Comparison of ENCODE assay signal across 29 mouse cellular contexts in the genomic region with DNA sequence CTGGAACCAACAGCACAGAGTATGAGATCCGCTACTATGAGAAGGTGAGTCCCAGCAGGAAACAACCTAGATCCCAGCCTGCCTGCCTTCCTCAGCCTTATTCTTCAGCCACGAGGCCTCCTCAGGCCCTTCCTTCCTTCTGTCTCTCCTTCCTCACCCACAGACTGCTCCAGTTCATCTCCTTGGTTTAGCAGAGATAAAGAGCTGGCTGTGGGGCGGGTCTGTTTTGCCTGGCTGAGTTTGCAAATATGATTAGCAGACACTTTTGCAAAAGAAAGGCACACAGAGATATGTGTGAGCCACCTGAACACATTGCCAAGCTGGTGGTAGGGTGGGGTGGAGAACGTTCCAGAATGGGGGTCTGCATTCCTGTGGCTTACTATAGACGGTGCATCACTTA. TPM values are rescaled to one million over a fixed set of nuclear protein-coding genes. Genes with fewer than 3 reads are reported as not detected.
DNase-seq lines count a peak whose midpoint lies in the region; ATAC-seq and TF ChIP-seq lines count a peak whose summit lies in the region.
"Had no signal": no experiment of that assay in that cellular context is flagged by ENCODE, and none has a peak within 500 bp of the region (broad histone marks: within the 10 kb centered on the region; RNA-seq: fewer than 3 reads in every experiment).

No protein-coding gene starts in this region.

- peak overlapping the region; percentile 17; the same call in 1 of the 2 replicates for H3K9ac ChIP-seq in forebrain, embryonic 11.5 days (ENCODE audit: low read length)
- no peak overlapping the region for H3K9ac ChIP-seq in forebrain, postnatal 0 days
- no peak overlapping the region for H3K9ac ChIP-seq in midbrain, embryonic 12.5 days (replicated peaks)
- no peak overlapping the region for H3K9ac ChIP-seq in midbrain, embryonic 11.5 days (ENCODE audit: low read length)
- no peak overlapping the region for H3K9ac ChIP-seq in liver, embryonic 12.5 days
- H3K9ac ChIP-seq: heart, embryonic 13.5 days; lung, embryonic 14.5 days; neural tube, embryonic 12.5 days had no signal

- DNase-seq in forebrain, embryonic 11.5 days (ENCODE audit: low spot score) = no peak
- no peak for DNase-seq in forebrain, postnatal 0 days
- no peak for DNase-seq in midbrain, embryonic 11.5 days (ENCODE audit: low spot score, missing footprints)
- no peak for DNase-seq in kidney, adult 11 months
- no peak for DNase-seq in frontal cortex, postnatal 10 days (ENCODE audit: low spot score in 2 of 2)
- DNase-seq: adrenal gland, adult 2 months; adrenal gland, postnatal 36 days; cerebellum, adult 8-10 months; cerebellum, postnatal 36 days; gastrocnemius, postnatal 10 days; heart, postnatal 10 days; kidney, postnatal 25 days; lung, embryonic 14.5 days; lung, postnatal 14 days; right cerebral cortex, postnatal 4 days; thymus, adult 18-20 months; thymus, postnatal 4 days had no signal

- peaks cover 12% of the 10 kb centered on the region for H3K27me3 ChIP-seq in forebrain, embryonic 11.5 days (ENCODE audit: control insufficient read depth, insufficient read depth, low read length)
- peaks cover 11% of the 10 kb centered on the region; the same call in 1 of the 2 replicates for H3K27me3 ChIP-seq in forebrain, postnatal 0 days (ENCODE audit: insufficient read depth, low read length)
- peaks cover 28% of the 10 kb centered on the region for H3K27me3 ChIP-seq in midbrain, embryonic 12.5 days
- peaks cover 12% of the 10 kb centered on the region for H3K27me3 ChIP-seq in midbrain, embryonic 11.5 days (ENCODE audit: control insufficient read depth, insufficient read depth, low read length)
- H3K27me3 ChIP-seq in liver, embryonic 12.5 days (replicated peaks) = peaks cover 85% of the 10 kb centered on the region

- no peak overlapping the region for H3K4me2 ChIP-seq in forebrain, embryonic 11.5 days (ENCODE audit: low read depth, low read length, severe bottlenecking)
- no peak overlapping the region for H3K4me2 ChIP-seq in forebrain, postnatal 0 days (ENCODE audit: low read depth)
- H3K4me2 ChIP-seq in midbrain, embryonic 12.5 days (replicated peaks) = no peak overlapping the region
- H3K4me2 ChIP-seq in midbrain, embryonic 11.5 days = no peak overlapping the region
- peak overlapping the region; percentile 28 for H3K4me2 ChIP-seq in liver, embryonic 12.5 days
- H3K4me2 ChIP-seq: heart, embryonic 13.5 days; lung, embryonic 14.5 days; neural tube, embryonic 12.5 days had no signal

- H3K4me1 ChIP-seq in forebrain, embryonic 11.5 days (replicated peaks; ENCODE audit: control insufficient read depth, insufficient read depth, low read length) = peaks cover 10% of the 10 kb centered on the region; the same call in 1 of the 2 replicates
- H3K4me1 ChIP-seq in forebrain, postnatal 0 days (ENCODE audit: insufficient read depth) = no peaks in the 10 kb centered on the region
- peaks cover 38% of the 10 kb centered on the region for H3K4me1 ChIP-seq in midbrain, embryonic 12.5 days
- peaks cover 37% of the 10 kb centered on the region for H3K4me1 ChIP-seq in midbrain, embryonic 11.5 days (ENCODE audit: control insufficient read depth, insufficient read depth, low read length)
- H3K4me1 ChIP-seq in liver, embryonic 12.5 days = peaks cover 11% of the 10 kb centered on the region

- H3K9me3 ChIP-seq in forebrain, embryonic 11.5 days (ENCODE audit: control insufficient read depth, low read length) = no peaks in the 10 kb centered on the region
- H3K9me3 ChIP-seq in forebrain, postnatal 0 days (ENCODE audit: low read length) = no peaks in the 10 kb centered on the region
- no peaks in the 10 kb centered on the region for H3K9me3 ChIP-seq in midbrain, embryonic 12.5 days
- no peaks in the 10 kb centered on the region for H3K9me3 ChIP-seq in midbrain, embryonic 11.5 days (ENCODE audit: control insufficient read depth, low read length)
- no peaks in the 10 kb centered on the region for H3K9me3 ChIP-seq in liver, embryonic 12.5 days (replicated peaks)
- H3K9me3 ChIP-seq: heart, embryonic 13.5 days; neural tube, embryonic 12.5 days had no signal

- H3K36me3 ChIP-seq in forebrain, embryonic 11.5 days (ENCODE audit: control insufficient read depth, insufficient read depth, low read length) = no peaks in the 10 kb centered on the region
- no peaks in the 10 kb centered on the region for H3K36me3 ChIP-seq in forebrain, postnatal 0 days (ENCODE audit: insufficient read depth)
- no peaks in the 10 kb centered on the region for H3K36me3 ChIP-seq in midbrain, embryonic 12.5 days
- H3K36me3 ChIP-seq in midbrain, embryonic 11.5 days (ENCODE audit: control insufficient read depth, insufficient read depth, low read length) = no peaks in the 10 kb centered on the region
- no peaks in the 10 kb centered on the region for H3K36me3 ChIP-seq in liver, embryonic 12.5 days
- H3K36me3 ChIP-seq: heart, embryonic 13.5 days; neural tube, embryonic 12.5 days had no signal

- H3K4me3 ChIP-seq in forebrain, embryonic 11.5 days (ENCODE audit: low read depth, low read length) = no peak overlapping the region
- no peak overlapping the region for H3K4me3 ChIP-seq in forebrain, postnatal 0 days (ENCODE audit: low read depth, low read length)
- H3K4me3 ChIP-seq in midbrain, embryonic 12.5 days = no peak overlapping the region
- no peak overlapping the region for H3K4me3 ChIP-seq in midbrain, embryonic 11.5 days (ENCODE audit: low read depth, low read length)
- H3K4me3 ChIP-seq in liver, embryonic 12.5 days = no peak overlapping the region
- H3K4me3 ChIP-seq: heart, embryonic 13.5 days; myocyte; neural tube, embryonic 12.5 days had no signal

- ATAC-seq in forebrain, embryonic 11.5 days (replicated peaks; ENCODE audit: low FRiP score) = no peak
- ATAC-seq in forebrain, postnatal 0 days = no peak
- no peak for ATAC-seq in midbrain, embryonic 12.5 days (ENCODE audit: low FRiP score, low read depth)
- no peak for ATAC-seq in midbrain, embryonic 11.5 days (ENCODE audit: low FRiP score)
- peak; percentile 65 for ATAC-seq in liver, embryonic 12.5 days
- ATAC-seq: activated CD4-positive, CD25-positive, alpha-beta regulatory T cell, adult 4 months; forebrain, embryonic 16.5 days; intestine, postnatal 0 days had no signal

- TF ChIP-seq CTCF in forebrain, postnatal 0 days (IDR thresholded peaks at IDR 0.05; ENCODE audit: low read depth) = no peak

- WGBS in forebrain, embryonic 11.5 days = 58% methylated on average over 5 of the region's 5 CpGs
- 55% methylated on average over 5 of the region's 5 CpGs for WGBS in forebrain, postnatal 0 days
- WGBS in midbrain, embryonic 12.5 days = 61% methylated on average over 5 of the region's 5 CpGs
- WGBS in midbrain, embryonic 11.5 days = 50% methylated on average over 5 of the region's 5 CpGs
- 22% methylated on average over 5 of the region's 5 CpGs for WGBS in liver, embryonic 12.5 days (ENCODE audit: insufficient replicate concordance)

- no peak overlapping the region for H3K27ac ChIP-seq in forebrain, embryonic 11.5 days (ENCODE audit: low read depth, low read length)
- no peak overlapping the region for H3K27ac ChIP-seq in forebrain, postnatal 0 days (ENCODE audit: low read depth, low read length)
- H3K27ac ChIP-seq in midbrain, embryonic 12.5 days (replicated peaks) = peak overlapping the region; percentile 54
- H3K27ac ChIP-seq in midbrain, embryonic 11.5 days (ENCODE audit: low read depth, low read length) = no peak overlapping the region
- no peak overlapping the region for H3K27ac ChIP-seq in liver, embryonic 12.5 days
- H3K27ac ChIP-seq: heart, embryonic 13.5 days; neural tube, embryonic 12.5 days; stomach, postnatal 0 days had no signal

RNA-seq across cellular contexts. Expression of gene Epha10, which starts 19.2 kb away (rescaled TPM):
- 1.5 and 1.6 TPM in 2 replicates for polyA plus RNA-seq in forebrain, embryonic 11.5 days (2014; fragmentation: Nextera tagmentation; extraction: Ambion mirVana)
- 9.6 and 10.2 TPM in 2 replicates for total RNA-seq in forebrain, postnatal 0 days (2014; rRNA removed)
- 2.0 and 4.0 TPM in 2 replicates for polyA plus RNA-seq in forebrain, postnatal 0 days (2015; fragmentation: Nextera tagmentation; extraction: Ambion mirVana)
- polyA plus RNA-seq in midbrain, embryonic 12.5 days (2016; fragmentation: Nextera tagmentation; extraction: Ambion mirVana) = 12.3 and 13.3 TPM in 2 replicates
- polyA plus RNA-seq in midbrain, embryonic 11.5 days (2014; fragmentation: Nextera tagmentation; extraction: Ambion mirVana) = 4.6 and 4.7 TPM in 2 replicates
- 0.04 TPM in 1 of 2 replicates, not detected in the other for polyA plus RNA-seq in liver, embryonic 12.5 days (2016; fragmentation: Nextera tagmentation; extraction: Ambion mirVana)
- total RNA-seq: heart, adult 8-10 months; heart, postnatal 10 days; liver, adult 2 months had no signal
- polyA plus RNA-seq: liver, adult 2 months; lung, embryonic 14.5 days; myocyte; spleen, adult 2 months; stomach, postnatal 0 days had no signal

RNA-seq across cellular contexts. Expression of gene 9930104L06Rik, which starts 36.9 kb away (rescaled TPM):
- 5.9 and 6.1 TPM in 2 replicates for polyA plus RNA-seq in forebrain, embryonic 11.5 days (2014; fragmentation: Nextera tagmentation; extraction: Ambion mirVana)
- 12.4 and 36.1 TPM in 2 replicates for total RNA-seq in forebrain, postnatal 0 days (2014; rRNA removed)
- 6.0 and 8.7 TPM in 2 replicates for polyA plus RNA-seq in forebrain, postnatal 0 days (2015; fragmentation: Nextera tagmentation; extraction: Ambion mirVana)
- polyA plus RNA-seq in midbrain, embryonic 12.5 days (2016; fragmentation: Nextera tagmentation; extraction: Ambion mirVana) = 17.0 and 18.1 TPM in 2 replicates
- polyA plus RNA-seq in midbrain, embryonic 11.5 days (2014; fragmentation: Nextera tagmentation; extraction: Ambion mirVana) = 3.8 and 4.3 TPM in 2 replicates
- 7.5 and 8.3 TPM in 2 replicates for polyA plus RNA-seq in liver, embryonic 12.5 days (2016; fragmentation: Nextera tagmentation; extraction: Ambion mirVana)

RNA-seq across cellular contexts. Expression of gene Maneal, which starts 37.9 kb away (rescaled TPM):
- 7.3 and 10.3 TPM in 2 replicates for polyA plus RNA-seq in forebrain, embryonic 11.5 days (2014; fragmentation: Nextera tagmentation; extraction: Ambion mirVana)
- total RNA-seq in forebrain, postnatal 0 days (2014; rRNA removed) = 35.7 and 41.7 TPM in 2 replicates
- 8.4 and 9.4 TPM in 2 replicates for polyA plus RNA-seq in forebrain, postnatal 0 days (2015; fragmentation: Nextera tagmentation; extraction: Ambion mirVana)
- 7.1 and 7.9 TPM in 2 replicates for polyA plus RNA-seq in midbrain, embryonic 12.5 days (2016; fragmentation: Nextera tagmentation; extraction: Ambion mirVana)
- 10.2 and 11.5 TPM in 2 replicates for polyA plus RNA-seq in midbrain, embryonic 11.5 days (2014; fragmentation: Nextera tagmentation; extraction: Ambion mirVana)
- 0.06 and 0.08 TPM in 2 replicates for polyA plus RNA-seq in liver, embryonic 12.5 days (2016; fragmentation: Nextera tagmentation; extraction: Ambion mirVana)
- polyA plus RNA-seq: heart, embryonic 13.5 days; liver, adult 2 months; myocyte had no signal

RNA-seq across cellular contexts. Expression of gene Cdca8, which starts 39.2 kb away (rescaled TPM):
- 284 and 293 TPM in 2 replicates for polyA plus RNA-seq in forebrain, embryonic 11.5 days (2014; fragmentation: Nextera tagmentation; extraction: Ambion mirVana)
- 7.3 and 10.1 TPM in 2 replicates for total RNA-seq in forebrain, postnatal 0 days (2014; rRNA removed)
- 16.8 and 21.2 TPM in 2 replicates for polyA plus RNA-seq in forebrain, postnatal 0 days (2015; fragmentation: Nextera tagmentation; extraction: Ambion mirVana)
- polyA plus RNA-seq in midbrain, embryonic 12.5 days (2016; fragmentation: Nextera tagmentation; extraction: Ambion mirVana) = 190 and 207 TPM in 2 replicates
- 244 and 248 TPM in 2 replicates for polyA plus RNA-seq in midbrain, embryonic 11.5 days (2014; fragmentation: Nextera tagmentation; extraction: Ambion mirVana)
- 173 and 177 TPM in 2 replicates for polyA plus RNA-seq in liver, embryonic 12.5 days (2016; fragmentation: Nextera tagmentation; extraction: Ambion mirVana)

RNA-seq across cellular contexts. Expression of gene 1110065P20Rik, which starts 48.9 kb away (rescaled TPM):
- 49.5 and 51.7 TPM in 2 replicates for polyA plus RNA-seq in forebrain, embryonic 11.5 days (2014; fragmentation: Nextera tagmentation; extraction: Ambion mirVana)
- total RNA-seq in forebrain, postnatal 0 days (2014; rRNA removed) = 144 and 167 TPM in 2 replicates
- 141 and 162 TPM in 2 replicates for polyA plus RNA-seq in forebrain, postnatal 0 days (2015; fragmentation: Nextera tagmentation; extraction: Ambion mirVana)
- polyA plus RNA-seq in midbrain, embryonic 12.5 days (2016; fragmentation: Nextera tagmentation; extraction: Ambion mirVana) = 69.1 and 72.4 TPM in 2 replicates
- polyA plus RNA-seq in midbrain, embryonic 11.5 days (2014; fragmentation: Nextera tagmentation; extraction: Ambion mirVana) = 52.7 and 60.0 TPM in 2 replicates
- polyA plus RNA-seq in liver, embryonic 12.5 days (2016; fragmentation: Nextera tagmentation; extraction: Ambion mirVana) = 22.9 and 25.0 TPM in 2 replicates
